Mouse (Mus musculus) MEL (cell line): ENCODE results near the gene Fgfr2. TPM values are rescaled to one million over a fixed set of nuclear protein-coding genes. Genes with fewer than 3 reads are reported as not detected.

Experiments used
- DNase-seq: peaks from one replicate; pipeline ENCODE4 v3.0.0; 2011; ENCODE audit warnings: low read depth, low spot score
- H3K27ac ChIP-seq: 2 replicates; pipeline ENCODE4 v1.5.1; 2012; ENCODE audit warnings: low read depth, mild to moderate bottlenecking, control low read depth, low read length, moderate library complexity; ENCODE audit not compliant: control insufficient read depth
- H3K27me3 ChIP-seq, 2 experiments: fragments of 150-350 bp in 1 of 2; sonication (generic) in 1 of 2; 2 replicates each; pipeline ENCODE4 v1.6.1; 2012; ENCODE audit warnings: low read length in 2 of 2, mild to moderate bottlenecking in 2 of 2, improper control_type of control experiment in 1 of 2, moderate library complexity in 1 of 2; ENCODE audit not compliant: insufficient read depth in 2 of 2, control insufficient read depth in 1 of 2
- H3K36me3 ChIP-seq, 2 experiments: 2 replicates each; pipeline ENCODE4 v1.6.1; 2012 to 2014; ENCODE audit warnings: low read length in 2 of 2, improper control_type of control experiment in 1 of 2, inconsistent platforms in 1 of 2, mild to moderate bottlenecking in 1 of 2; ENCODE audit not compliant: insufficient read depth in 2 of 2, control insufficient read depth in 1 of 2
- H3K4me1 ChIP-seq, 2 experiments: fragments of 150-350 bp in 1 of 2; sonication (generic) in 1 of 2; 2 replicates each; pipeline ENCODE4 v1.6.1; 2012; ENCODE audit warnings: low read length in 2 of 2, improper control_type of control experiment in 1 of 2, mild to moderate bottlenecking in 1 of 2; ENCODE audit not compliant: insufficient read depth in 2 of 2, control insufficient read depth in 1 of 2
- H3K4me3 ChIP-seq, 2 experiments: fragments of 150-350 bp in 1 of 2; sonication (generic) in 1 of 2; 2 replicates each; pipeline ENCODE4 v1.5.1; 2012; ENCODE audit warnings: low read depth in 2 of 2, low read length in 2 of 2, mild to moderate bottlenecking in 2 of 2, moderate library complexity in 2 of 2, control low read depth in 1 of 2, improper control_type of control experiment in 1 of 2; ENCODE audit not compliant: control insufficient read depth in 1 of 2, insufficient read depth in 1 of 2
- H3K79me2 ChIP-seq: 2 replicates; pipeline ENCODE4 v1.6.1; 2012; ENCODE audit warnings: mild to moderate bottlenecking, low read length, moderate library complexity; ENCODE audit not compliant: control insufficient read depth, poor library complexity, insufficient read depth
- H3K9ac ChIP-seq: 2 replicates; pipeline ENCODE4 v1.6.1; 2012; ENCODE audit warnings: low read depth, mild to moderate bottlenecking, control low read depth, low read length, moderate library complexity; ENCODE audit not compliant: control insufficient read depth, poor library complexity, severe bottlenecking
- H3K9me3 ChIP-seq: fragments of 150-350 bp; sonication (generic); replicated peaks from 2 replicates; pipeline ENCODE4 v1.6.1; 2012; ENCODE audit warnings: mild to moderate bottlenecking, low read length, improper control_type of control experiment, moderate library complexity; ENCODE audit not compliant: insufficient read depth
- CHD1 ChIP-seq: IDR thresholded peaks from 2 replicates; pipeline ENCODE4 v1.6.1; 2012; ENCODE audit warnings: low read depth, mild to moderate bottlenecking, inconsistent platforms, low read length, improper control_type of control experiment
- CHD2 ChIP-seq: IDR thresholded peaks from 2 replicates; pipeline ENCODE4 v1.6.1; 2011; ENCODE audit warnings: low read length, improper control_type of control experiment
- E2F4 ChIP-seq: IDR thresholded peaks from 2 replicates; pipeline ENCODE4 v1.6.1; 2011; ENCODE audit warnings: low read depth, low read length, improper control_type of control experiment, borderline replicate concordance
- ELF1 ChIP-seq: IDR thresholded peaks from 2 replicates; pipeline ENCODE4 v1.6.1; 2014; ENCODE audit warnings: low read depth, mild to moderate bottlenecking, inconsistent platforms, low read length, improper control_type of control experiment, moderate library complexity
- ETS1 ChIP-seq: IDR thresholded peaks from 2 replicates; pipeline ENCODE4 v1.6.1; 2012; ENCODE audit warnings: low read depth, mild to moderate bottlenecking, inconsistent platforms, low read length, improper control_type of control experiment, moderate library complexity
- GATA1 ChIP-seq: IDR thresholded peaks from 2 replicates; pipeline ENCODE4 v1.6.1; 2011; ENCODE audit warnings: low read depth, low read length, improper control_type of control experiment
- HCFC1 ChIP-seq: IDR thresholded peaks from 2 replicates; pipeline ENCODE4 v1.6.1; 2012; ENCODE audit warnings: low read depth, mild to moderate bottlenecking, inconsistent platforms, low read length, improper control_type of control experiment, moderate library complexity
- JUND ChIP-seq: IDR thresholded peaks from 2 replicates; pipeline ENCODE4 v1.6.1; 2011; ENCODE audit warnings: low read depth, mild to moderate bottlenecking, improper control_type of control experiment, low read length
- KAT2A ChIP-seq: conservative IDR thresholded peaks from 2 replicates; pipeline ENCODE4 v1.6.1; 2012; ENCODE audit warnings: low read depth, low read length, improper control_type of control experiment, inconsistent platforms
- MAFK ChIP-seq: IDR thresholded peaks from 2 replicates; pipeline ENCODE4 v1.6.1; 2011; ENCODE audit warnings: low read depth, mild to moderate bottlenecking, low read length, improper control_type of control experiment, borderline replicate concordance
- MAX ChIP-seq: IDR thresholded peaks from 2 replicates; pipeline ENCODE4 v1.6.1; 2011; ENCODE audit warnings: low read length, improper control_type of control experiment
- MXI1 ChIP-seq: IDR thresholded peaks from 2 replicates; pipeline ENCODE4 v1.6.1; 2011; ENCODE audit warnings: mild to moderate bottlenecking, low read depth, low read length, improper control_type of control experiment
- MYB ChIP-seq: IDR thresholded peaks from 2 replicates; pipeline ENCODE4 v1.6.1; 2011; ENCODE audit warnings: mild to moderate bottlenecking, low read depth, low read length, improper control_type of control experiment
- MYC ChIP-seq: IDR thresholded peaks from 2 replicates; pipeline ENCODE4 v1.6.1; 2011; ENCODE audit warnings: low read depth, mild to moderate bottlenecking, low read length, improper control_type of control experiment, moderate library complexity
- POLR2A ChIP-seq, 2 experiments: IDR thresholded peaks; 2 replicates each; pipeline ENCODE4 v1.6.1; 2011 to 2012; ENCODE audit warnings: low read length in 2 of 2, mild to moderate bottlenecking in 2 of 2, control low read depth in 1 of 2, improper control_type of control experiment in 1 of 2, low read depth in 1 of 2, moderate library complexity in 1 of 2; ENCODE audit not compliant: control insufficient read depth in 1 of 2, insufficient read depth in 1 of 2, poor library complexity in 1 of 2
- POLR2AphosphoS2 ChIP-seq: IDR thresholded peaks from 2 replicates; pipeline ENCODE4 v1.6.1; 2011; ENCODE audit warnings: low read length, improper control_type of control experiment
- POLR2AphosphoS5 ChIP-seq: IDR thresholded peaks from 2 replicates; pipeline ENCODE4 v1.6.1; 2012; ENCODE audit warnings: low read depth, borderline replicate concordance, mild to moderate bottlenecking, inconsistent platforms, low read length, moderate library complexity, mixed read lengths
- RAD21 ChIP-seq: IDR thresholded peaks from 2 replicates; pipeline ENCODE4 v1.6.1; 2011; ENCODE audit warnings: mild to moderate bottlenecking, low read depth, low read length, improper control_type of control experiment
- SIN3A ChIP-seq: IDR thresholded peaks from 2 replicates; pipeline ENCODE4 v1.6.1; 2012; ENCODE audit warnings: low read length, improper control_type of control experiment, inconsistent platforms
- SMC3 ChIP-seq: IDR thresholded peaks from 2 replicates; pipeline ENCODE4 v1.6.1; 2011; ENCODE audit warnings: low read depth, low read length, improper control_type of control experiment
- TAL1 ChIP-seq: IDR thresholded peaks from 2 replicates; pipeline ENCODE4 v1.6.1; 2012; ENCODE audit warnings: mild to moderate bottlenecking, inconsistent platforms, low read length, moderate library complexity, mixed read lengths
- TCF12 ChIP-seq: IDR thresholded peaks from 2 replicates; pipeline ENCODE4 v1.6.1; 2014; ENCODE audit warnings: low read depth, mild to moderate bottlenecking, inconsistent platforms, low read length, improper control_type of control experiment, moderate library complexity
- USF1 ChIP-seq: IDR thresholded peaks from 2 replicates; pipeline ENCODE4 v1.6.1; 2014; ENCODE audit warnings: low read depth, mild to moderate bottlenecking, inconsistent platforms, low read length, improper control_type of control experiment, moderate library complexity
- ZNF384 ChIP-seq: IDR thresholded peaks from 2 replicates; pipeline ENCODE4 v1.6.1; 2012; ENCODE audit warnings: low read depth, mild to moderate bottlenecking, inconsistent platforms, low read length, improper control_type of control experiment
- polyA plus RNA-seq, 2 experiments: library from polyadenylated mRNA; stranded (reverse) in 1 of 2; unstranded in 1 of 2; fragments of >175 nt in 1 of 2; fragments of >200 nt in 1 of 2; gene quantifications; 2 replicates each; pipeline versions ENCODE4 v1.2.1 to v1.2.4; 2012; ENCODE audit warnings: low replicate concordance in 2 of 2, low read depth in 1 of 2; ENCODE audit not compliant: insufficient read length in 2 of 2, insufficient read depth in 1 of 2, missing spikeins in 1 of 2
- total RNA-seq: library from RNA; depleted of rRNA; stranded (reverse); fragments of 300-350 nt; gene quantifications from 2 replicates; pipeline ENCODE4 v1.2.3, GENCODE M21; 2012

Fgfr2 gene
- total and polyA plus RNA-seq, 3 experiments, result not detected

DNA sequence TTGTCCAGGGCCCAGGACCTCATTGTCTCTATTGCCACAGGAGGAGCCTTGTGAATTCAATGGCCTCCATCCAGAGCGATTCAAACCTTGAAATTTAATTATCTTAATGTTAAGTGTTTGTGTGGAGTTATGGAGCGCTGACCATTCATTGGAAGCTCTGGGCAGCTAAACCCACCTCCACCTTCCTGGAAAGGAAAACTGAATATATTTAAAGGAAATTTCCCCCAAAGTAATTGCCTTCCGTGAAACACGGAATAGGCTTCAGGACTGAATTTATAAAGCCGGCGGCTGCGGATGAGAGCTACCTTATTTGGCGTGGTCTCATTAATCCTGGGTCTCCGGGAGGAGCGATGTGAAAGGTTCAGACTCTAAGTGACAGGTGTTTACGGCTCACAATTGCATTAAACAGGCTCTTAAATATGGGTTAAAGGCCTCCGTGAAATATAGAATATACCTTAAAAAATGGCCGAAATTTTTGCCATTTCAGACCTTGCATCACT lies 1479.8 kb downstream of the Fgfr2 start:
- no peak overlapping the region for H3K27ac ChIP-seq
- H3K27me3 ChIP-seq, result no peaks in the 10 kb centered on the region
- no peaks in the 10 kb centered on the region for H3K4me1 ChIP-seq
- TF ChIP-seq SIN3A (no peak), HCFC1 (no peak), TCF12 (no peak), ZNF384 (no peak), POLR2AphosphoS5 (no peak), USF1 (no peak), MAX (no peak), SMC3 (no peak), POLR2A (IDR thresholded peaks at IDR 0.05; ENCODE audit: control insufficient read depth in 1 of 2, insufficient read depth in 1 of 2, low read depth in 1 of 2, low read length in 2 of 2, poor library complexity in 1 of 2) (no peak), ETS1 (no peak), RAD21 (no peak), MXI1 (no peak), POLR2AphosphoS2 (no peak), GATA1 (no peak)
- H3K36me3 ChIP-seq, result no peaks in the 10 kb centered on the region
- no peaks in the 10 kb centered on the region for H3K79me2 ChIP-seq
- H3K9ac ChIP-seq, result no peak overlapping the region
- no peaks in the 10 kb centered on the region for H3K9me3 ChIP-seq
- no peak for DNase-seq
- no peak overlapping the region for H3K4me3 ChIP-seq

DNA sequence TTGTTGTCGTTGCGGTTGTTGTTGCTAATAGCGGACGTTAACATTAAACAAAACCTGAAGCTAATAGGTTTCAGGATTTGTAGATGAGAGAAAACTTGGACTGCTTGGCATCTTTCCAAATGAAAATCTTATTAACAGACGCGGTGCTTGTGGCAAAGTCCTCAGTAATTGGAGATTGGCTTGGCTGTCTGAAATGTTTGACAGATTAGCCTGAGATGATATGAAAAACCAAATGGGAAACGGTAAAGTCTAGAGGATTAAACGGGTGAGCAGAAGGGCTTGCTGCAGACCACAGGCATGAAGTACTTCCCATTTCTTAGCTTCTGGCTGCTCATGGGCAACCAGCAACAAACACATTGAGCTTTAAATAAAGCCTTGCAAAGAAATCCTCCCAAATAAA lies 1493.6 kb downstream of the Fgfr2 start:
- Histone ChIP-seq H3K27me3 (no peaks in the 10 kb centered on the region), H3K36me3 (no peaks in the 10 kb centered on the region)
- no peak for TF ChIP-seq TCF12
- TF ChIP-seq MAX, result no peak
- no peak for TF ChIP-seq KAT2A
- no peak for TF ChIP-seq JUND
- TF ChIP-seq CHD2, result no peak
- no peak for TF ChIP-seq POLR2AphosphoS2
- TF ChIP-seq CHD1, result no peak
- no peak for TF ChIP-seq SMC3
- TF ChIP-seq MYC, result no peak
- no peak for TF ChIP-seq ELF1
- no peak for TF ChIP-seq MYB
- TF ChIP-seq MAFK, result no peak
- TF ChIP-seq E2F4, result no peak
- no peak for TF ChIP-seq POLR2A (IDR thresholded peaks at IDR 0.05; ENCODE audit: control insufficient read depth in 1 of 2, insufficient read depth in 1 of 2, low read depth in 1 of 2, low read length in 2 of 2, poor library complexity in 1 of 2)
- no peak for TF ChIP-seq TAL1
- TF ChIP-seq, all 39 proteins: peak for 0
- Histone ChIP-seq H3K27ac (no peak overlapping the region), H3K9me3 (no peaks in the 10 kb centered on the region), H3K4me3 (no peak overlapping the region), H3K79me2 (no peaks in the 10 kb centered on the region), H3K9ac (no peak overlapping the region), H3K4me1 (no peaks in the 10 kb centered on the region)
- no peak for DNase-seq
